Mouse (Mus musculus) cerebral cortex, adult 2 months (tissue): Measurements from ENCODE around the gene Plekha3.

Experiments used
- WGBS: fragments of 180-500 bp; shearing (Covaris S2); methylation state at CpG from one replicate; pipeline ENCODE4 v1.1.7; 2018; 5-methylcytosine and 5-hydroxymethylcytosine counted together

The Plekha3 gene

GRCm38 (mm10) chr2:76676401-76677226 is 1.5 kb downstream of the Plekha3 start:
- WGBS: 38% methylated on average over 13 of the region's 13 CpGs

DNA sequence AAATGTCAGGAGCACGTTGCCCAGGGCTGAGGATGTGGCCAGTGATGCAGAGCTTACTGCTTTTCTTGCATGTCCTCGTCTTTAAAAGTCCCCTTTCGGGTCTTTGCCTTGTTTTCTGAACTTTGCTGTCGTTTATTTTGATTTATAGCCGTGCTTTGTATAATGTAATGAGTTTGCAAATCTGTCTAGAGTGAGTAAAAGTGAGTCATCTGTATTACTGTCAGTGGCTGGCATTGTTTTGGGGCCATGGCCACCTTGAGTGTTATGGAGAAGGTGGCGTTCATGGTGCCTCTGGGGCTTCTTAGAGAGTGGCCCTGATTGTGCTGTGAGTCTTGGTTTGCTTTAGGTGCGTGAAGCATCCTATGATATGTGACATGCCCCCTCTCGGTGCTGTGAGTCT is 7.2 kb downstream of the Plekha3 start:
- 89% methylated on average over 8 of the region's 8 CpGs for WGBS

GRCm38 (mm10) chr2:76686986-76687385 is 11.9 kb downstream of the Plekha3 start:
- WGBS: 65% methylated on average over 3 of the region's 3 CpGs

DNA sequence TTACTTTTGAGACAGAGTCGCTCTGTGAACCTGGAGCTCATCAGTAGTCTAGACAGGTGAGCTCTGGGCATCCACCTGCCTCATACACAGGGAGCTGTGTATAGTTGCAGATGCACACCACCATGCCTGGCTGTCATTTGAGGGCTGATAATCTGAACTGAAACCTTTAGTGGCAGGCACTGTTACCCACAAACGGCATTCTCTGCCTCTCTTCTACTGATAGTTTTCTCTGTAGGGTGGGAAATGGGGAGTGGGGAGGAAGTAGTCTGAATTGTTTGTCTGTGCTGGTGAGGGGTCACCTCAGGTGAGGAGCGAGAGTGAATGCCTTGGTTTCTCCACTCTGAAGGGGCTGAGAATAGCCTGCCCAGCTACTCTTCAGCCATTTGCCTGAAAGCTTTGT is 12.5 kb downstream of the Plekha3 start:
- WGBS: 80% methylated on average over 3 of the region's 3 CpGs

DNA sequence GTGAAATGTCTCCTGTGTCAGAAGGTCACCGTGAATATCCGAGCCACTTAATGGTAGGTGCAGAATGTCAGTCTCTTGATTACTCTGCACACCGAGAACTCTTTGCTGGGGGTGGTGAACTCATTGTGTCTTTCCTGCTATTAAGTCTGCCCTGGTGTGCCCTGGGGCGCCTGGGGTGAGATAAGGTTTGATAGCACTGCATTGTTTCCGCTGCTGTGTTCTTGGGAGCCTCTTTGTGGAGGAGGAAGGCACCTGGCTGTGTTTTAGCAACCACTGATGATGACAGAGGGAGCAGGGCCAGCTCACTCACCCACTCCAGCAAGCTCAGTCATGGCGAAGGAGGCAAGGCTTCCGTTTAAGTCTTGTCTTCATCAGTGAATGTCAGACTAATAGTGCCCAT is 13.1 kb downstream of the Plekha3 start:
- 65% methylated on average over 7 of the region's 7 CpGs for WGBS

DNA sequence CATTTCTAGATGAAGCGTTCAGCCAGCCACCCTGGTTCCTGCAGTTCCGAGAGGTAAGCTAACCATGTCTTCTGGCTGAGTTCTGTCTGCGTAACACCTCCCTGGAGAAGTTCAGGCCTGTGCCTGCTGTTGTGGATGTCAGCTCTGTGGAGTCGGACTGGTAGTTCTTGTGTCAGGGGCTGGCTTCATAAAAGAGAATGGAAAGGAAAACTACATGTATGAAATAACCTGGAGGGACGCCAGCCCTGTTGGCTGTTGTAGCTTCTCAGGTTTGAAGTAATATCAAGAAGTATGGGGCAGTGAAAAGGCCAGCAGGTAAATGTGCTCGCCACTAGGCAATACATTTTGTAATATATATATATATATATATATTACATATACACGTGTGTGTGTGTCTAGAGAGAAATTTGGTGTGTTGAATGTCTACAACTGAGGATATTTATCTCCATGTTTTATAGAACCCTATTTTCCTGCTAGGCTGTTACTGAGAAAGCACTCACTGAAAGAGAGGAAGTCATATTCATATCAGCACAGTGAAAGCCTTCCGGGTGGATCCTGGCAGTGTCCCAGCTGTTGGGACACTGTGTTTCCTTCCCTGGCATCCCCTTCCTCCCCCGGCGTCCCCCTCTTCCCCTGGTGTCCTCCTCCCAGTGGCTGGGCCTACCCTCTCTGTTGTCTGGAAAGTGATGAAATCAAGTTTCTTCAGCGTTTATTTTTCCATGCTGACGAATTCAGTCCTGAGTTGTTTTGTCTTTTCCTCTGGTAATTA is 15.5 kb downstream of the Plekha3 start:
- WGBS: 70% methylated on average over 12 of the region's 12 CpGs

DNA sequence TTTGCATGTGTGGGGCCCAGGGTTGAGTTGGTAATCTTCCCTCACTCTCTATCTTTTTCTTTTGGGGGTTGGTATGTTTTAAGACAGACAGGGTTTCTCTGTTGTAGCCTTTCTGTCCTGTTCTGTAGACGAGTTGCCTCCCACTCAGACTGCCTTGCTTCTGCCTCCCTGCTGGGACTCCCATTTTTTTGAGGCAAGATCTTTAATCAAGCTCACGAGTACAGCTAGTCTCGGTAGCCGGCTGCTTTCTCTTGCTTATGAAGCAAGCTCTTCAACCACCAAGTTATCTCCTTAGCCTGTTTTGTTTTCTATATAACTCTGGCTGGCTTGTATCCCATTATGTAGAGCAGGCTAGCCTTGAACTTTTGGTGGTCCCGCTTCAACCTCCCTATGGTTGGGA is 18.7 kb downstream of the Plekha3 start:
- 65% methylated on average over 5 of the region's 5 CpGs for WGBS

- WGBS: 68% methylated on average over 6 of the region's 6 CpGs
These were observed 20.2 kb downstream of the Plekha3 start for GRCm38 (mm10) chr2:76695290-76695689.

- 98% methylated on average over 3 of the region's 3 CpGs for WGBS
These were observed 27.1 kb downstream of the Plekha3 start for GRCm38 (mm10) chr2:76702188-76702587.

GRCm38 (mm10) chr2:76702751-76703150 is 27.7 kb downstream of the Plekha3 start:
- WGBS: 91% methylated on average over 5 of the region's 5 CpGs

- 78% methylated on average over 13 of the region's 13 CpGs for WGBS
These were observed 30.6 kb downstream of the Plekha3 start for GRCm38 (mm10) chr2:76705655-76706054.

DNA sequence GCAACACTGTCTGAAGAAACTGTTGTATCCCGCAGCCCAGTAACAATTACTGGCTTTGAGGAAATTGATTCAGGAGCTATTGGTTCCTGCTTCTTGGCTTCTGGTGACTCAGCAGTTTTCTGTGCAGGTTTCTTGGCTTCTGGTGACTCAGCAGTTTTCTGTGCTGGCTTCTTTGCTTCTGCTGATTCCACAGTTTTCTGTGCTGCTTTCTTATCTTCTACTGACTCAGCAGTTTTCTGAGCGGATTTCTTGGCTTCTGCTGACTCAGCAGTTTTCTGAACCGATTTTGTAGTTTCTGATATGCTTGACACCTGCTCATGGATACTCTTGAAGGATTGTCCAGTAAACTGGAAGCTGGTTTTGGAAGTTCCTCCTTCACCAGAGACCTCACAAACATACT is 33.4 kb downstream of the Plekha3 start:
- WGBS: 88% methylated on average over 3 of the region's 3 CpGs

DNA sequence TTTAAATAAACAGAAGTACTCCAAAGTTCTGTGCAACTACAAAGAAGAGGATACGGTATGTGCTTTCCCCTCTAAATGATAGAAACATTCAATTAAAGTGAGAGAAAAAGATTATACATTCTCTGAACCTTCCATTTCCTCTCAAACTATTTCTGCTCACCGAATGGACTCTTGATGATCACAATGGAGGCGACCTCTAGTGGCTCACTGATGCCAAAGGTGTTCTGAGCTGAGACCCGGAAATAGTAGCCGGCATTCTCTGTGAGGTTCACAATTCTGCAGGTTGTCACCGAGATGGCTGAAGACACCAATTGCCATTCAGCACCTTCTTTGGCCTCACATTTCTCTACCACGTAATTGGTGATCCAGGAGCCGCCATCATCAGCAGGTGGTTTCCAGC is 39.9 kb downstream of the Plekha3 start:
- 71% methylated on average over 8 of the region's 8 CpGs for WGBS

DNA sequence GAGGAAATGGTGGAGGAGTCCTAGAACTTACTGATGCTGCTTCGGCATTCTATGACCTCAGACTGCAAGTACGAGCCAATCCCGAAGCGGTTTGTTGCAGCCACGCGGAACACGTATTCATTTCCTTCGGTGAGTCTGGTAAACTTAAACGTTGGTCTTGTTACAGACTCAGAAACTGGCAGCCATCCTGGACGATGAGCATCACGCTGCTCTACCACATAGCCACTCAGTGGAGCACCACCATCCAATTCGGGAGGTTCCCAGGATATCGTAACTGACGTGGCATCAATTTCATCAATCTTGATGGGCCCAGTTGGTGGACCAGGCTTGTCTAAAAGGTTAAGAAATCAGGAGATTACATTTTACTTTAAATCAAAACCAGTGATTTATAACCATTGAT is 44.6 kb downstream of the Plekha3 start:
- WGBS: 97% methylated on average over 14 of the region's 14 CpGs
